Mouse (Mus musculus): ENCODE measurements around the gene Gm21258. TPM values are rescaled to one million over a fixed set of nuclear protein-coding genes. Genes with fewer than 3 reads are reported as not detected.
"Not testable (repeated sequence)": the region's sequence is repeated elsewhere in the genome, so short reads cannot be mapped to it uniquely, and the experiment has no call there.

Gm21258 gene
- total RNA-seq (2015) (not detected in 2 replicates), total RNA-seq (2017) (not detected in 2 replicates)

- ATAC-seq (replicated peaks; ENCODE audit: poor library complexity): not testable (repeated sequence)
These were observed at the start of gene Gm21258 for GRCm38 (mm10) chrY:52779740-52780139. TSS of gene Gm21258 (plus strand) at chrY:52780040.

All from megakaryocyte progenitor cell, adult 5-6 weeks (primary cell).